Mouse (Mus musculus) WW6 (cell line): ENCODE data around the gene Clpsl2.
"Not testable (repeated sequence)": the region's sequence is repeated elsewhere in the genome, so short reads cannot be mapped to it uniquely, and the experiment has no call there.

Experiments used
- DNase-seq: peaks from one replicate; pipeline ENCODE4 v3.0.0-alpha.2; 2013; ENCODE audit warnings: low read depth, low spot score

Gene Clpsl2

DNA sequence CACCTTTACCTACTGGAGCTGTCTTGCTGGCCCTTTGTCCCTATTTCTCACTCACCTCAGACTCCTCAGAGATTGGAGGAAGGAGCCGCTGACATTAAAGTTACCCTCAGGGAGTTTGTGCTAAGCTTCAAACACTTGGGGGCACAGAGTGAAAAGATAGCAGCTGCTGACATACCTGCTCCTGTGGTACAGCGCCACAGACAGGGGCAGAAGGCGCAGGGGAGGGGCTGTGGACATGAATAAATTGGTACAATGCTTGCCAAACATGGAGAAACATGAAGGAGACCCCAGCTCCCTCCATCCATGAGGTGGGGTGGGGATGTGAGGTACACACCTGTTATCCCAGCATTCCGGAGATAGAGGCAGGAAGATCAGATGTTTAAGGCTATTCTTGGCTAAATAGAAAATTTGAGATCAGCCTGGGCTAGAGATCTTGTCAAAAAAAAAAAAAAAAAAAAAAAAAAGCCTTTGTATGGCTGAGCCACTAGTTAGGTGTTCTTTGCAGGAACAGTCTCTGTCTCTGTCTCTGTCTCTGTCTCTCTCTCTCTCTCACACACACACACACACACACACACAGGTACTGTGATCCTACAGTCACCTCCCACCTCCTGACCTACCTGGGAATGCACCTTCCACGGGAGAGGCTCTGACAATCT lies 28.0 kb upstream of the Clpsl2 start:
- DNase-seq = no peak

DNA sequence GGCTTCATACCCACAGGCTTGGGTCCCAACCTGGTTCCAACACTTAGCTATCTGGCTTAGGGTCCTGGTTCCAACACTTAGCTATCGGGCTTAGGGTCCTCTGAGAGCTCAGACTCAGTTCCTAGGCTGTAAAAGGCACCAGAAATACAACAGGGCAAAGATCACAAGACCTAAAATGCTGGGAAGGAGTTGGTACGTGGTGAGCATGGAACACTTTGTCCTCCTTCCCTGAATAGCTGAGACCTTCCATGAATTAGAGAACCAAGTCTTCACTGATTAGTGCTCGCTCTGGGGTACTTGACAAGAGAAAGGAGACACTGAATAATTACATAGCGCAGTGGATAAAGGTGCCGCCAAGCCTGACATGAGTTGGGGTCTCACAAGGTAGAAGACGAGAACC lies 27.3 kb upstream of the Clpsl2 start:
- no peak for DNase-seq

DNA sequence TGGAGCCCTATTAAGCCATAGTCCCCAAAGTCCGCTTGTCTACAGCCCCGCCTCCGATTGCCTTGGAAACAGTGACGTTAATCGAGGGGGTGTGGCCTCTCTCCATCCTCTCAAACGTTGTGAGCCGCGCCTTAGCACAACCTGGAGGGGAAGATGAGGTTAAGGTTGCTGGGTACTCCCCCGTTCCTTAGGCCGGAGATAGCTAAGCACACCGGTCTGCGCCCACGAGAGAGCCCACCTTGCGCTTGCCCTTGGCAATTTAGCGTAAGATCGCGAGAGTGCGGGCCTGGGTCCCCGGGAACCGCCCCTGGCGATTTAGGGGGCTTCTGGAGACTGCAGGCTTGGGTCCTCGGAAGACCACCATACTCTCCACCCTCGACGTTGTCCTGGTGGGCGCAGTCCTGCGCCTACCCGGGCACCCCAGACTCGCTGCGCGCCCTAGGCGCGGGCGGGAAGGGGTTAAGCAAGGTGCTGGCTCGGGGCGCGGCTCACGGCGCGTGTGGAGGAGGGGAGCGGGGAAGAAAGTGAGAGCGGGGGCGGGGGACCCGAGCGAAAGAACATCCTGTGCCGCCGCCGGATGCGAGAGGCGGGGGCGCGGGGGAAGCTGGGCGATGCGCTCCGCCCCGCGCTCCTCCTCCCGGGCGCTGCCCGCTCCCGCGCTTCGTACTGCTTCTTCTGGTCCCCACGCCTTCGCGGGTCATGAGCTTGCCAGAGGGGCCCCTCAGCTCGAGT lies 26.4 kb upstream of the Clpsl2 start:
- DNase-seq = peak; percentile 65

GRCm38 (mm10) chr17:28523355-28524008 lies 25.7 kb upstream of the Clpsl2 start:
- DNase-seq = no peak

DNA sequence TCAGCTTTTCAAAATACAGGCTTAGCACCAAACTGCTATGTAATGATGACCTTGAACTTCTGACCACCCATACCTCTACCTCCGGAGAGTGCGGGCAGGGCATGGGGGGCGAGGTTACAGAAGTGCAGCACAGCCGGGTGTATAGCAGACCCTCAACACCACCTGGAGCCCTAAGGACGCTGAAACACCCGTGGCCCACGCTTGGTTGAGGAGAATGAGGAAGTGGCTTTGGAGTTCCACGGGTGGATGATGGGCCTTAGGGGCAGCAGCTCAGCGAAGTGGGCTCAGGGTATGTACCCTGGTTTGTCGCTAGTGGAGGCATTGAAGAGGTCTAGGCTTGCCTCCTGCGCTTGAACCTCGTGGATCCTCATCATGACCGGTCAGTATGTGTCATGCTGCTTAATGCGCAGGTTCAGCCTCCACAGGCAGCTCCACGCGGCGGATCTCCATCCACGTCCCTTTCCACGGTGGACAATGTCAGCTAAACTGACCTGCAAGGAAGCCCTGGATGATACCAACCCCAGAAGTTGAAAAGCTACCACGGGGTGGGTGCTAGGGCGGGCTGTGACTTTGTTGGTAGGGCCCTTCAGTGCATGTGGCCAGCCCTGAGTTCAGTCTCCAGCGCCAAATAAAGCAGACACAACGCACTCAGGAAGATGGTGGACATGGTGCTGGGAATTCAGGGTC lies 25.1 kb upstream of the Clpsl2 start:
- DNase-seq = no peak

GRCm38 (mm10) chr17:28524831-28525430 lies 24.3 kb upstream of the Clpsl2 start:
- DNase-seq = no peak

GRCm38 (mm10) chr17:28527184-28528042 lies 21.8 kb upstream of the Clpsl2 start:
- DNase-seq = no peak

DNA sequence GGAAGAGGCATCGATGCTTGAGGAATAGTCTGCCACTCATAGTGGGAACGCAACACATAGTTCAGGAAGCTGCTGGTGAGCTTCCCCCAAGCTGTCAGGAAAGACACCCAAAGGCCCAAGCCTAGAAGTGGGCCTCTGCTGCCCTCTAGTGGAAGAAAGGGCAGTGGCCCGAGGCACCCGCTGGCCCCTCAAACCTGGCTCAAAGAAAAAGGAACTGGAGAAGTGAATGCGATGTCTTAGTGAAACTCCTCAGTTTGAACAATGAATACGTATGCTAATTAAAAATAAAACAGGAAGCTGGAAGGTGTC lies 21.2 kb upstream of the Clpsl2 start:
- DNase-seq = no peak

DNA sequence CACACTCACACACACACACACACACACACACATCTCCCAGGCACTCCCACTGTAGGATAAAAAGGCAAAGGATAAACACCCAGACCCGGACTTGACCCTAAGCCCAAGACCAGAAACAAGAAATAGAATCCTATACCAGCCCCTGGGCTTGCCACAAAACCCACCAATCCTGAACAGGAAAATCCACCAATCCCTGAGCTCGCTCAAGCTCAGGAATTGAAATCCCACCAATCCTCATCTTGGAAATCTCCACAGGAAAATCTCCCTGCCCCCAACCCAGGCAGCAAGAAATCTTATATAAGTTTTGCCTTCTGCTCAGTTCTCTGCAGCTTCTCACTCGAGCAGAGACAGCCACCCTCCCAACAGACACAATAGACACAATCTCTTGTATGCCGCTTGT lies 20.1 kb upstream of the Clpsl2 start:
- DNase-seq = no peak

GRCm38 (mm10) chr17:28530506-28530905 lies 18.7 kb upstream of the Clpsl2 start, which contains the start of gene Armc12:
TSS of gene Armc12 (plus strand) at chr17:28530806.
- no peak for DNase-seq

GRCm38 (mm10) chr17:28531946-28532345 lies 17.3 kb upstream of the Clpsl2 start:
- DNase-seq = no peak

- no peak for DNase-seq
Measured at GRCm38 (mm10) chr17:28532557-28532956, 16.7 kb upstream of the Clpsl2 start.

DNA sequence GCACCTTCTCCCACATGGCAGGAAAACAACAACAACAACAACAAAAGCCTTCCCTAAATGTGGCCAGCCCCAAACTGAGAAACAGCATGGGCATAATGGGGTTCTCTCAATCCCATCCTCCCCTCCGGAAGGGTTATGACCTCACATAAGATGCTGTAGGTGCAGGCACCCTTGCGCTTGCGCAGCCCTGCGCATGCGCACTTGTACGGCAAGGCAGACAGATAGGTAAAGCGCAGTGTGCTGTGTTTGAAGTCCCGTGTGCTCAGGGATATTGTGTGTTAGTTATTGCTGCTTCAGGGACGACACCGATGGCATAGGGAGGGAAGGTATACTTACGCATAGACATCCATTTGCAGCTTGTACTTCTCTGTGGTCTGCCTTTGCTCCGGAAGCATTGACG lies 15.9 kb upstream of the Clpsl2 start:
- no peak for DNase-seq

GRCm38 (mm10) chr17:28537881-28538280 lies 11.3 kb upstream of the Clpsl2 start:
- DNase-seq = no peak

GRCm38 (mm10) chr17:28546925-28547324 lies 2.3 kb upstream of the Clpsl2 start:
- DNase-seq = no peak

GRCm38 (mm10) chr17:28548550-28548949 lies 661 bp upstream of the Clpsl2 start:
- no peak for DNase-seq

GRCm38 (mm10) chr17:28553040-28553793 lies 4.0 kb downstream of the Clpsl2 start:
- DNase-seq = peak; percentile 70

DNA sequence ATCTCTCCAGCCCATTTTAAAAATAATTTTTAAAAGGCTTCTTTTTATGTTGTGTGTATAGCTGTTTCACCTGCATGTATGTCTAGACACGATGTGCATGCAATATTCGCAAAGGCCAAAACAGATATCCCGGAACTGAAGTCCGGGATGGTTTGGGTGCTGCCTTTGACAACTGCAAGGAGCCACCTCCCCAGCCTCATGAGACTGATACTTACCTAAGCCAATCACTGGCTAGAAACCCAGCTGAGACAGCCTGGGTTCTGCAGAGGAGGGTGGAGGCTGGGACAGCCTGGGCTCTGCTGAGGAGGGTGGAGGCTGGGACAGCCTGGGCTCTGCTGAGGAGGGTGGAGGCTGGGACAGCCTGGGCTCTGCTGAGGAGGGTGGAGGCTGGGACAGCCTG lies 4.8 kb downstream of the Clpsl2 start:
- not testable (repeated sequence) for DNase-seq

GRCm38 (mm10) chr17:28556635-28557396 lies 7.6 kb downstream of the Clpsl2 start:
- DNase-seq = no peak

DNA sequence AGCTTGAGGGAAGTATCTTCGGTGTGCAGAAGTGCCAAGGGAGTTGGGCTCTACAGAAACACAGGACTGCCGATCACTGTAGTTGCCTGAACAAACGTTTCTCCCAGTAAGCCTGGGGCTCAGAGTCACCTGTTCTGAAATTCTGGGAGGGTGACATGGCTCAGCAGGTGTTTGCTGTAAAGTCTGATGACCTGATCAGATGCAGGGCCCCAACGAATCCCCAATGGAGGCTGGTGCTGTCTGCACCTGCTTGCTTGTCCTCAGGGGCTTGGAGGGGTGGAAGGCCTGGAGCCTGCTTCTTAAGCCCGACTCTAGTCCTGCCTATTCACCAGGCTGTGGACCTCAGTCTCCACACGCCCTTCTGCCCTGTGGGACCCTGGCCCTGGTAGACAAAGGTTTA lies 8.6 kb downstream of the Clpsl2 start:
- no peak for DNase-seq
